Mouse (Mus musculus) adipocyte (in vitro differentiated cells): ENCODE measurements around the gene Suclg1.

Source experiments
- DNase-seq: peaks from one replicate; pipeline ENCODE4 v3.0.0-alpha.2; 2016; ENCODE audit warnings: low spot score

The Suclg1 gene

GRCm38 (mm10) chr6:73322306-73322705 lies 74.1 kb downstream of the Suclg1 start:
- DNase-seq: no peak
